Mouse (Mus musculus): ENCODE data around the gene Dpp6.
"Not testable (repeated sequence)": the region's sequence is repeated elsewhere in the genome, so short reads cannot be mapped to it uniquely, and the experiment has no call there.

Dpp6 gene

DNA sequence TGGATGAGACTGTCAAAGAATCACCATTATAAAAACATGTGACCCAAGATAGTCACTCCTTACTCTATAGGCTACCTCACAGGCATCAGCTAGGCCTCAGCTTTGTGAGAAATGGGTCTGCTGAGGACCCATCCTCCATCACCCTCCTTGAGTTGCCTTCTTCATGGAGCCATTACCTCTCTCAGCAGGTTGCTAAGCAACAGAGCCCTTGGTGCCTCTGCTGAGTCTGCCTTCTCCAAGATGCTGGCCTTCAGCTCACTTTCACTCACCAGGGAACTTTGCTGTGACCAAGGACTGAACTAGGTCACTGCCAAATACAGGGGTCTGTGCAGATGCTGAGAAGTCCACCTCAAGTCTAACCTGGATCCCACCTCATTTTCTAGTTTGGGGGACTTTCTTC lies 582.1 kb downstream of the Dpp6 start:
- DNase-seq (ENCODE audit: low spot score) = no peak

DNA sequence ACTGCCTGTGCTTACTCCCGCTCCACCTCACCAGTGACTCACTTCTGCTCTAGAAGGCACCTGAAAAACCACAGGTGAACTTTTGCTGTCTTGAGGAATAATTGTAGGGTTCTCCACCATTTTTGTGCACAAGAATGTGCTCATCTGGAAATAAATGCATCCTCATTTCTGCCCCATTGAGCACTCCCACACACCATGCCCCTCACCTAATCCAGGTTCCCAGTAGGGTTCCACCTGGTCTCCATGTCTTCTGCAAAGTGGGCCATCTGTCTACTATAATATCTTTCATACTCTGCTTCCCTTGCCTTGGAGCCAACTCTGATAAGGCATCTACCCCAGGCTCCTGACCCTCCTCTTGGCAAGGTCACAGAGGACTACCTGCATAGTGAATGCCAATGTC lies 585.6 kb downstream of the Dpp6 start:
- DNase-seq (ENCODE audit: low spot score) = no peak

DNA sequence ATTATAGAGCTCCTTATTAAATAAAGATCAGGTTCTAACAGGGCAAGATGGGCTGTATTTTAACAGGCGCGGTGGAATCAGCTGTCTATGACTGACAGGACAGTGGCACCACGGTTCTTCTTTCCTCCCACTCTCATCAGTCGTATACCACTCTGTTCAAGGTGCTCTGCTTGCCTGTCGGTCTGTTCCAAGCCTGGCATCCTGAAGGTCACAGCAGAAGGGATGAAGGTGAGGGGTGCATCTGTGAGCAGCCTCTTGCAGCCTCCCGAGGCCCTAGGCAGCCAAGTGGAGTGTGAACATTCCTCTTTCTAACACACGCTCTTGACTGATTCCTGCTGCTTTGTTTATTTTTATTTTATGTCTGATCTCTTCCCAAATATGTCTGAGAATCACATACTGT lies 591.9 kb downstream of the Dpp6 start:
- DNase-seq (ENCODE audit: low spot score) = no peak

DNA sequence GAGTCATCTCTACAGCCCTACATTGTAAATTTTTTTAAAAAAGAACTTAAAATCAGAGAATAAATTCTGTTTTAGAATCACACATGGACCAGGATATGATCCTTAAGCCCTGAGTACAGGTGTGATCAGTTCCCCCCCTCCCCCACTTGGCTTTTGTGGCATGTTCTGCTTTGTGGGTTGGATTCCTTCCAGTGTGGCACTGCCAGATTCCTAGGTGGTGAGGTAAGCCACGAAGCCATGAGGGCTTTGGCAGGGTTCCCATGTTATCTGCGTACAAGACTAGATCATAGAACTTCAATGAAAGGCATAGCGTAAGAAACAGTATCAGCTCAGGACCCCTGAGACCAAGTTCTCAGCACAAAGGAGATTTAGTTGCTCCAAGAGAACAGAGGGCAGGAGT lies 596.0 kb downstream of the Dpp6 start:
- DNase-seq (ENCODE audit: low spot score) = no peak

DNA sequence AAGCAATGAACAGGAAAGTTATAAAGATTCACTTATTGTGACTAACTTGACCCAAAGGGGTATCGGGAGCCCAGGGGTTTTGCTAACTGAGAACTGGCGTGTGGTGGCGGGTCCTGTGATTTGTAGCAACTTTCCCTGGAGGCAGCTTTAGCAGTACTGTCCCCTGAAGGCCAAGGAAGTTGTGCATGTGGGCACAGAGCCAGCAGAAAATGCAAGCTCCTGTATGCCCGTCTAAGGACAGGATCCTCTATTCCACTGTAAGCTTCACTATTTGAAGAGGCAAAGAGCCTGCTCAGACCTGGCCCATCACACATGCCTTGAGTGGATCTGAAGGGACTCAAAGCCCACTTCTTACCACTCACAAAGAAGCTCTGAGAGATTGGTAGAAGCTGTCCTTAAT lies 598.5 kb downstream of the Dpp6 start:
- DNase-seq (ENCODE audit: low spot score) = no peak

DNA sequence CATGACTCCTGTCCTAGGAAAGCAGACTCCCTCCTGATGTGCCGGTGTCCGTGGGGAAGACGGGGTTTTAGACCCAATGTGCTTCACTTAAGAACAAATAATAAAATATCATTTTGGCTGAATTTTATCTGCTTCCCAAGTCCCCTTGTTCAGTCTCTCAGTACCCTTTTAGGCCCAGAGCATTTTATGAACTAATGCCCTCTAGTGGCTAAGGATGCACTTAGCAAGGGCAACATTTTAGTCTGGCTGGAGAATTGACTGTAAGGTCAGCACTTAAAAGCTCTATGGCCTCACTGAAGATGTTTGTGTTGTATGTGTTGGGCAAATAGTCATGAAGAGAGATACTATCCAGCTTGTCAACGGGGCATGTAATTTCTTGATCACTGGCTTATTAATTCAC lies 599.6 kb downstream of the Dpp6 start:
- no peak for DNase-seq (ENCODE audit: low spot score)

DNA sequence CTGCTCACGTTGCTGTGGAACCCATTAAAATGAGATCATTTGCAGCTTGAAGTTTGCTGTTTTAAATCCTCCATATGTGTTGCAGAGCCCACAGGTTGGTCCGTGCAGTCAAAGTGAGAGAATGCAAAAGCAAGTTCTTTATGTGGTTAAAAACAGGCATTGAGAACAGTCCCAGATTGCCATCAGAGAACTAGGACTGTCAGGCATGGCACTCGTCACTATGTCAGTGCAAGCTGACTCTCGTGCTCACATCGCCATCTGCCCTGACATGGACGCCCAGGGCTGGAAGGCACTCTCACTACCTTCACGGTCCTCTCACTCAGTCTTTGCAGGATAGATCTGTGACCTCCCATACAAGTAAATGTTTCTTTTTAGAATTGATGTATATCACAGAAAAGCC lies 600.4 kb downstream of the Dpp6 start:
- peak; percentile 9 for DNase-seq (ENCODE audit: low spot score)

DNA sequence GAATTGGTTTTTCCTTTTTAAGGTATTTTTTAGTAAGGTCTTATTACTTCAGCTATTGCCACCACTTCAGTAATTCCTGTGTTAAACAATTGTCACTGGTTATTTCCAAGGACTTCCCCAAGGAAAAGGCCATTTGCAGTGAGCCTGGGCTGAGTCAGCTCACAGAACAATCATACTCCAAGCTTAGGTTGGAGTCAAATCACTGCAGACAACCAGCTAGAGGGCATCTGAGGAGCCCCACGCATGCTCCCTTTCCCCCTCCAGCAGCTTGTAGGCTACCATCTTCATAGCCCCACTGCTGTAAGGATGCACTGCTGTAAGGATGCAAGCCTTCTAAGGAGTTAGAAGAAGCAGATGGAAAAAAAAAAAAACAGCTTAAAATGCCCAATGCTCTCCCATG lies 601.9 kb downstream of the Dpp6 start:
- DNase-seq (ENCODE audit: low spot score) = no peak

DNA sequence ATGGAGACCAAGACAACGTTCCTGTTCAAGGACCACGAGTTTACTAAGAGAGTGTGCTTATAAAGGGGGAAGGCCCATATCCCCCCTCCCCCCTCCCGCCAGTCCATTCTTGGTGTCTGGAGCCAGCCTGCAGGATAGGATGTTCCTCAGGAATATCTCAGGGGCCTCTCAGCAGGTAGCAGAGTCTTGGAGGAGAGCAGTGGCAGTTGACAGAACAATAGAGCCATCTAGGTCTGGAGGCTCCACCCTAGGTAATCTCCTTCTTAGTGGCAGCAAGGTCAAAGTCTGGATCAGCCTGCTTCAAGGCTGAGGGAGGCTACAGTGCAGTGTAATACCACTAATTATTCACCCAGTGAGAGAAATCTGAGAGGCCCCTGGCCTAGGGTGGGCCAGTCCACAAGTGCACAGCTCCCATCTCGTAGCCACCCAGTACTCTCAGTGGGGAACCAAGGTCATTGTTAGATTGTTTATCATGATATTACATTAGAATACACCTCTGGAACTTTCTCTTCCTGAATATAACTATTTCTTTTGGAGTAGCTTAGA lies 604.2 kb downstream of the Dpp6 start:
- DNase-seq (ENCODE audit: low spot score) = no peak

DNA sequence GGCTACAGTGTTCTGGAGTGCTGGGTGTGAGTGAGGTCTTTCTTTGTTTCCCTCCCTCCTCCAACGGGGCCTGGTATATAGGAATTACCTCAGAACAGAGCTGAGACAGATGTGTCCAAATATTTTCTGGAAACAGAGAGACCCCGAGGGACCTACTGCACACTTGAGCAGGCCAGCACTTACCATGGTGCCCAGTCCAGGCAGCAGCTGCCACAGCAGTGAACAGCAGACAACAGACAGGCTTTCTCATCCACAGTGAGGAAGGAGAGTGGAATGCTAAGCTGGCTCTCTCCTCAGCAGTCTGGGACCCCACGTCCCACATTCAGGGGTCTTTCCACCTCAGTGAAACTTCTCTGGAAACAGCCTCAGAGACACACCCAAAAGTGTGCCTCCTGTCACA lies 606.8 kb downstream of the Dpp6 start:
- DNase-seq (ENCODE audit: low spot score) = no peak

DNA sequence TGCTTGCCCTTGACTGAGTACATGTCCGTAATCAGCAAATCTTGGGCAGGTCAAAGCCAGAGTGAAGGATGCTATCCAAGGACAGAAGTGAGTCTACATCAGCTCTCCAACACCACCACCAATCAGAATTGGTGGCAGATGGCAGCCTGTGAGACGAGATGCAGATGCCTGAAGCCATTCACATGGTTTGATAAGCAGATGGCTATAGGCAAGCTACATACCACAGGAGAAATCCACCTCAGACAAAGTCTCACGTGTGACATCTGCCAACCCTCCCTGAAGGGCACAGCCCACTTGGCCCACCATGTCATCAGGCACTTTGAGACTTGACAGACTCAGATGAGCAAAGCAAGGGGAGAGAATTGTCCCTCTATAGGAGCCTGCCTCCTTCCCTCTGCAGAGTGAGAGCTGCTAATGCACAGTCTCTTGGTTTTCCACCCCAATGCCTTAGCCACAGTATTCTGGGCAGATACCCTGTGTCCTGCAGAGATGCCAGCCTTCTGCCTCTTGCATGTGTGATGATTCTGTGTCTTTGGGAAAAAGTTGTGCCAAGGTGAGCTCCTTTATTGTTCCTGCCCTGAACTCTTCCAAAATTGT lies 607.6 kb downstream of the Dpp6 start:
- no peak for DNase-seq (ENCODE audit: low spot score)

DNA sequence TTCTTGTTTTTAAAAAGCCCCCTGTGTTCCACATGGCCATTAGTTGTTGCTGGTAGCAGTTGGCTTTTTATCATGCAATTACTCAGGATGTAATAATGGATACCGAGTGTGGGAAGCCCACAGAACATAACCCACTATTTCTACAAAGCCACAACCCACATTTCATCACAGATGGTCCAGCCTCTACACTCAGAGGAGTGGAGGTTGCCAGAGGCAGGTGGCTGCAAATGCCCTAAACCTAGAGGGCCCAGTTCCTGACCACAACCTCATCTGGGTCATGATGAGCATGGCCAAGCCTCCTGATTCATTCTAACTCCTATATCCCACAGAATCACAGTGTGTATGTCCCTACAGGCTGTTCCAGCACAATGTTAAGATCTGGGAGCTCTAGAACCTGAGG lies 609.2 kb downstream of the Dpp6 start:
- no peak for DNase-seq (ENCODE audit: low spot score)

DNA sequence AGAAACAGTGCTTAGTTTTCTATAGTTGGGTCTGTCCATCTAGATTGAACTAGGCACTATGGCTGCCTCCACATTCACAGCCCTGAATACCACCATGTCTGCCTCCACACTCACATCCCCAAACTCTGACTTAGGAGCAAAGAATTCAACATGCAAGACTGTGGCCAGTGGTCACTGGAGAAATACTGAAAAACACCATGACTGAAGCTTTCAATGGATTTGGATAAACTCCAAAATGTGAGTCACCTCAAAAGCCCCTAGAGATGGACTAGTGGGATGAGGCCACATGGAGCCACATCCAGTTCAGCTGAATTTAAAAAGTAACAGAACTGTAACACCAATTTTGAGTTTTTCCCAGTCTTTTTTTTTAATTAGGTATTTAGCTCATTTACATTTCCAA lies 616.6 kb downstream of the Dpp6 start:
- DNase-seq (ENCODE audit: low spot score) = no peak

DNA sequence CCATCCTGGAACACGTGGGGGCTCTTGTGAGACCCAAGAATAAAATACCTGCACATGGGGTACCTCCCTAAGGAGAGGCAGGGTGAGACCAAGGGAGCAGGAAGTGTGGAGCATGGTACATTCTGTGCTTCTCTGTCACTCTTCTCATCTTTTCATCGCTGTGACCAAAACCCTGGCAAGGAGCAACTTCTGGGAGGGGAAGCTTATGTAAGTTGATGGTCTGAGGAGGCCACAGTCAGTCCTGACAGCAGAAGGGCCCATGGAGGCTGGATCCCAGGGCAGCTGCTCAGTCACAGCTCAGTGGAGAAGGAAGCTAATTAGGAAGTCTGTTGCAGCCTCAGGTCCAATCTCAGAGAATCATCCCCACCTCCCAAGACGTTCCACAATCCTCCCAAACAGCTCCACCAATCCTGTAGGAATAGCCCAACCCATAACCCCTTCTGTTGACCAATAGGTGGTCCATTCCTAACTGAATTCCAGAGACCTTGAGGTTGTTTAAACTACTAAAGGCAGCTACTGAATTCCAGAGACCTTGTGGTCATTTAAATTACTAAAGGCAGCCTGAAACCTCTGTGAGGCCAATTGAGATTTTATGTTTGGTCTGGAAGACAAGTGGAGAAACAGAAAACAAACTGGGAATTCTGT lies 636.3 kb downstream of the Dpp6 start:
- DNase-seq (ENCODE audit: low spot score) = no peak

DNA sequence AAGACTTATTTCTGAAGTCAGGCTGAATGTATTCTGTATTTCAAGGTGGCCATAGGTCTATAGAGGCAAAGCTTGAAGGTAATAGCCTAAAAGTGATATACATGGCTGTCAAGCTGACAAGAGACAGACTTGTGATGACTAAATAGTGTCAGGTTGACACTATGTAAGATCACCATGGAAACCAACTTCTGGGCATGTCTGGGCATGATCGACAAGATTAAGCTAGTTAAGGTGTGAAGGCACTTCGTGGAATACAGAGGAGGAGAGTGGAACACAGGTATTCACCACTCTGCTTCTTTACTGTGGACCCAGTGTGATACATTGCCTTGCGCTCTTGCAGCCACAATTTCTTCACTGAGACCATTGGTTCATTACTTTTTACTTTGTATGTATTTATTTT lies 637.4 kb downstream of the Dpp6 start:
- no peak for DNase-seq (ENCODE audit: low spot score)

DNA sequence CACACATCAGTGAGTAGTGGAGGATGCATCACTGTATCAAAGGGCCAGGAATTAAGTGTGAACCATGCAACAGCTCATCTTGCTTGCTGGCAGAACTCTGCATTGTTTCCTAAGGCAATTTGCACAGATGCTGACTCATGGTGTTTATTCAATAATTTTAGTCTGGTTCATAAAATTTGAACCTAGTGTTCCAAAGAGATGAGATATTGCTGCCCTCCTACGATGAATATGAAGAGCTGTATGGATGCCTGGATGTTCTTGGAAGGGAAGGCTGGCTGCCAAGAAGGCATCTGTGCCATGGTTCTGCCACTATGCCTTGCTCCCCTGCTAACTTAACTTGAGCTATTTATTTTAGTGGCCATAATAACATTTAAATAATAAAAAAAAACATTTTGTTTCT lies 640.0 kb downstream of the Dpp6 start:
- peak; percentile 41 for DNase-seq (ENCODE audit: low spot score)

DNA sequence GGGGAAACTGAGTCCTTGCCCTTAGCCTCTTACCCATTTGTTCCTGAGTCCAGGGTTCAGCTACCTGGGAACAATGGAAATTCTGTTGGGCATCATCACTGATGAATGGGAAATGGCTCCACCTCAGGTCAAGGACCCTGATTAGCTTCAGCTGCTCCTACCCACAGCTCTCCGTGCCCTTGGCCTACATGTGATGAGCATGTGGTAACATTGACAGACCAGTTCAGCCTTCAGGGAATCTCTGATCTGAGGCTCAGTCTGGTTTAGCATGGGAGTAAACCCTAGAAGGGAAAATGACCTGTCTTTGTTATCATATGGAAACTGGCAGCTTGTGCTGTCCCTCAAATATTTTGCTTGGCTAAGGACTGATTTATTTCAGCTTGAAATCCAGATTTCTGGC lies 640.7 kb downstream of the Dpp6 start:
- DNase-seq (ENCODE audit: low spot score) = no peak

DNA sequence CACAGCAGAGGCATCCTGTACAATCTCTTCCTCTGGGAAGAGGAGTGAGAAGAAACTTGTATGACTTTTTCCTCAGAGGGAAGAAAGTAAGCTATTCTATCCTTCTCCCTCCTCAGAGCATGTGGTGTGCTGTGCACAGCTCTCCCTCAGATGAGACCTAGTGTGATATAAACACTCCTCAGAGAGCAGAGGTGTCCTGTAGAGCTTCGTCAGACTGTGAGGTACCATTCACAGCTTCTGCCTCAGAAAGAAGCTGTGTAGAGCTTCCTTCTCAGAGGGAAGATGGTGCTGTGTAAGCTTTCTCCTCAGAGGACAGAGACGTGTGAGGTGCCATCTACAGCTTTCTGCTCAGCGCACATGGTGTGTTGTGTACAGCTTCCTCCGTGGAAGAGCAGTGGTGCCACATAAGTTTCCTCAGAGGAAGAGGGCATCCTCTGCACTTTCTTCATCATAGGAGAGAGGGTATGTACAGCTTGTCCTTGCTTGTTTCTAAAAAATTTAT lies 658.0 kb downstream of the Dpp6 start:
- DNase-seq (ENCODE audit: low spot score) = no peak

DNA sequence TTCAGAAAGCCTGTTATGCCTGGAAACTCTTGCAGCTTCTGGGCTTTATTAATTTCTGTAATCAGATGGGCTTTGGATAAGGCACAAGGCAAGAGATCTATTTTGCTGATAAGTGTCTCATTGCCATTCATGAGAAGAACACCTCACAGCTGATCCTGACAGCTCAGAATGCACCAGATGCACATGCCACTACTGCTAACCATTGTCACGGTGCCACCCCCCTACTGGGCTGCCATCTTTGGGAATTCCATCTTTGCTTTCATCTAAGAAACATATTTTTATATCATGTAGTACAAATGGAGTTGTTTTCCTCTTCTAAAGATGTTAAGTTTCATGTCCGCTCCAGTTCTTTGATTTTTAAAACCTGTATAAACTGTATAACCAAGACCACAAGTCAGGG lies 664.7 kb downstream of the Dpp6 start:
- DNase-seq (ENCODE audit: low spot score) = no peak

DNA sequence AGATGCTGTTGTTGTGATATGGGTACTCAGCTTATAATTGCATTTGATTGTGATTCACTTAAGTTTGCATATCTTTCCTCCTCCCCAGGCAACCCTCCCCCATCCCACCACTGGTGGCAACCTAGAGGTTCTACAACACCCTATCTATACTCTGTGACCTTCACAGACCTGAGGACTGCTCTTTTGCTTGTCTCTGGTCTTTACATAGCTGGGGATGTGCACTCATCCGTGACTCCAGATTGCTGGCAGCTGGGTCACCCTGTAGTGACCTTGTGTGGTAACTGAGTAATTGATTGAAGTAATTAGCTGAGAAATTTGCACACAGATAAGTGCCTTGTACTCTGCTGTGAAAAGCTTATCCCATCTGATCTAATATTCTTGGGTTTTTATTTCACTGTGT lies 669.1 kb downstream of the Dpp6 start:
- no peak for DNase-seq (ENCODE audit: low spot score)

DNA sequence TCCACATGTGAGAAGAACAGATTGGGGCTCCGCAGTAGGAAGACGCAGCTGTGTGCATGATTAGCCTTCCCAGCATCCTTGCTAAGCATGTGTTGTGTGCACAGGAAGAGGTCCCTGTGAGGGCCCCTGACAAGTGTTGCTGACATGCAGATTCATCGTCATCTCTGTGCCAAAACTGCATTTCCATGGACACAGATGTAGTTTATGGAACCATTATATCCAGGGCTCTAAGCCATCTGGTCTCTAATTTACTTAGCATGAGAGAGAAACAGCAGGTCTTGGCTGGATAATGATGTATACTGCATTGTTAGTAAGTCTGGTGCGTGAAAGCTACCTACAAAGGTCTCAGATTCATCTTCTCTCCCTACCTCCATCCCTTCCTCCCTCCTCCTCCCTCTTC lies 673.9 kb downstream of the Dpp6 start:
- DNase-seq (ENCODE audit: low spot score) = no peak

DNA sequence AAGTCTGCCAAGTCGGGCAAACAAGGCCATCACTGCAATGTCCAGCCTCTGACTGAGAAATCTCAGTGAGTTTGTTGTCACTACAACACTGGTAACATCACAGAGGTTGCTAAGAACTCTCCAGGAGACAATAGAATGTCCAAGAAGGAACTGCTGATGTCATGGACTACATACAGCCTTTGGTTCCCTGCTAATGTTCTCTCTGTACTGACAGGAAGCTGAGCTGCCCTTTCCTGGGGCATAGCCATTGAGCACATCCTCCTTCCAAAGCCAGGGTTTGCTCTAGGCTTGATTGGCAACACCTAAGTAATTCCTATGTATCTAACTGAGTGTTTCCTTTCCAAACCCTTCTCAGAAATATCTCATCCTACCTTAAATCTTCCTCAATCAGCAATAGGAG lies 684.3 kb downstream of the Dpp6 start, which contains the start of gene Speer4b:
Gene Speer4b (minus strand): TSS at position 101 of the 400 bp plus-strand sequence.
- not testable (repeated sequence) for DNase-seq (ENCODE audit: low spot score)

DNA sequence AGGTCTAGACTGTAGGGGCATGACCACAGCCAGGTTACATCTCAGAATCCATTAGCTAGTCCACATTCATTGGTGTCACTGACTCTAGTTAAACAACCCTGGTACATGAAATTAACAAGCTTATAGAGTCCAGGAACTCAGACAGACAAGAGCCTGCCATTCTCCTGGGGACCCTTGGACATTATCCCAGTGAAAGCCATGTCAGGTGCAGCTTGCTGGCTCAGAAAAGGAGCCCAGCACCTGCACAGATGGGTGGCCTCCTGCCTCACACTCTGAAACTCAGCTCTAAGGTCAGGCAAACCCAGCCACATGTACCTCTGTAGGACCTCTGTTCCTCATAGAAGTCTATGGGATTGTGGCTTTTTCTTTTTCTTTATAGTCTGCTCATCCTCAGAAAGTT lies 701.7 kb downstream of the Dpp6 start:
- DNase-seq (ENCODE audit: low spot score) = no peak

DNA sequence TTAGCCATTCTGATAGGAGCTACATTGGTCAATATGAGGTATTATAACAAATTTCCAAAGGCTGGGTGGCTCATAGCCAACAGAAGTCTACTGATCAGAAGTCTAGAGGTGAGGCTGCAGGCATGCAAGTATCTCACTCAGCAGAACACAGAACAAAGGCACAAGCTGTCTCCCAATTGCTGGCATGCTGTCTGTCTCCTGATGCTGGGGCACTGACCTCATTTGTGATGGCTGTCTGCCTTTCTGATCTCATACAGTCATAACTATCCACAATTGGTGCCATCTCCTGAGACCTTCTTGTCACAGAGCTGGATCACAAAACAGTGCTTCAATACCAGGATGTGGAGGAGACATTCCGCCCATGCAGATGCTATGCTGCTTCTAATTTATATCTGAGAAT lies 709.9 kb downstream of the Dpp6 start:
- DNase-seq (ENCODE audit: low spot score) = no peak

Measured in layer of hippocampus, adult 9-10 months (tissue).